Mouse (Mus musculus) hindbrain, embryonic 16.5 days (tissue): ENCODE results near the gene Mum1. TPM values are rescaled to one million over a fixed set of nuclear protein-coding genes. Genes with fewer than 3 reads are reported as not detected.

Experiments used
- ATAC-seq: fragments of 200-750 bp; cut with Nextera tagmentation; 2 replicates; pipeline ENCODE4 v1.8.0; 2017; ENCODE audit warnings: moderate TSS enrichment, moderate library complexity
- H3K27ac ChIP-seq: fragments of 300-500 bp; sonication (generic); 2 replicates; pipeline ENCODE4 v1.5.1; 2014; ENCODE audit warnings: low read depth, mild to moderate bottlenecking, control low read depth, low read length, moderate library complexity
- H3K27me3 ChIP-seq: fragments of 300-500 bp; sonication (generic); replicated peaks from 2 replicates; pipeline ENCODE4 v1.6.1; 2014; ENCODE audit warnings: low read length; ENCODE audit not compliant: control insufficient read depth, insufficient read depth
- H3K36me3 ChIP-seq: fragments of 300-500 bp; sonication (generic); 2 replicates; pipeline ENCODE4 v1.6.1; 2014; ENCODE audit warnings: mild to moderate bottlenecking, low read length, moderate library complexity, mixed read lengths; ENCODE audit not compliant: control insufficient read depth, insufficient read depth
- H3K4me1 ChIP-seq: fragments of 300-500 bp; sonication (generic); 2 replicates; pipeline ENCODE4 v1.6.1; 2014; ENCODE audit warnings: low read depth, low read length; ENCODE audit not compliant: control insufficient read depth, insufficient read depth
- H3K4me2 ChIP-seq: fragments of 300-500 bp; sonication (generic); 2 replicates; pipeline ENCODE4 v1.6.1; 2014; ENCODE audit warnings: mild to moderate bottlenecking, low read length, control low read depth, moderate library complexity
- H3K4me3 ChIP-seq: fragments of 300-500 bp; sonication (generic); 2 replicates; pipeline ENCODE4 v1.5.1; 2014; ENCODE audit warnings: mild to moderate bottlenecking, low read length, control low read depth, moderate library complexity
- H3K9ac ChIP-seq: fragments of 300-500 bp; sonication (generic); 2 replicates; pipeline ENCODE4 v1.6.1; 2014; ENCODE audit warnings: low read depth, mild to moderate bottlenecking, control low read depth, low read length, moderate library complexity
- H3K9me3 ChIP-seq: fragments of 300-500 bp; sonication (generic); 2 replicates; pipeline ENCODE4 v1.6.1; 2014; ENCODE audit warnings: mild to moderate bottlenecking, low read length, moderate library complexity; ENCODE audit not compliant: control insufficient read depth
- WGBS: fragments of 180-500 bp; shearing (Covaris S2); extraction: QIAGEN DNeasy Blood & Tissue Kit; methylation state at CpG from one replicate; pipeline ENCODE4 v1.1.7; 2014; 5-methylcytosine and 5-hydroxymethylcytosine counted together
- polyA plus RNA-seq: library from polyadenylated mRNA; unstranded; fragments of >200 nt; fragmentation: Nextera tagmentation; extraction: Ambion mirVana; gene quantifications from 2 replicates; pipeline ENCODE4 v1.2.1, GENCODE M21; 2015

The Mum1 gene
- polyA plus RNA-seq, 1 experiment from 2014 or later: 38.0 TPM

GRCm38 (mm10) chr10:80271870-80272585, 45.8 kb downstream of the Mum1 start:
- Histone ChIP-seq H3K36me3 (peaks cover 4% of the 10 kb centered on the region), H3K27ac (no peak overlapping the region), H3K4me2 (no peak overlapping the region), H3K27me3 (no peaks in the 10 kb centered on the region), H3K4me1 (peaks cover 39% of the 10 kb centered on the region), H3K4me3 (no peak overlapping the region), H3K9ac (no peak overlapping the region; the same call in 1 of the 2 replicates), H3K9me3 (no peaks in the 10 kb centered on the region)
- WGBS: 91% methylated on average over 8 of the region's 8 CpGs
- no peak for ATAC-seq

- Histone ChIP-seq H3K4me3 (no peak overlapping the region), H3K36me3 (peaks cover 22% of the 10 kb centered on the region), H3K9me3 (no peaks in the 10 kb centered on the region), H3K4me1 (peaks cover 23% of the 10 kb centered on the region), H3K27ac (no peak overlapping the region), H3K27me3 (no peaks in the 10 kb centered on the region), H3K4me2 (no peak overlapping the region), H3K9ac (no peak overlapping the region)
- WGBS: 85% methylated on average over 3 of the region's 3 CpGs
- ATAC-seq: no peak
These were observed 47.6 kb downstream of the Mum1 start for GRCm38 (mm10) chr10:80273847-80274246.

GRCm38 (mm10) chr10:80276238-80276637, 50.0 kb downstream of the Mum1 start:
- peaks cover 34% of the 10 kb centered on the region for H3K36me3 ChIP-seq
- no peak overlapping the region for H3K4me2 ChIP-seq
- 85% methylated on average over 4 of the region's 5 CpGs for WGBS
- peaks cover 7% of the 10 kb centered on the region; the same call in 1 of the 2 replicates for H3K4me1 ChIP-seq
- no peaks in the 10 kb centered on the region for H3K27me3 ChIP-seq
- H3K9me3 ChIP-seq: no peaks in the 10 kb centered on the region
- no peak for ATAC-seq
- H3K9ac ChIP-seq: no peak overlapping the region
- H3K27ac ChIP-seq: no peak overlapping the region
- no peak overlapping the region for H3K4me3 ChIP-seq

- Histone ChIP-seq H3K27me3 (no peaks in the 10 kb centered on the region), H3K9ac (no peak overlapping the region), H3K27ac (no peak overlapping the region), H3K36me3 (peaks cover 35% of the 10 kb centered on the region), H3K4me2 (no peak overlapping the region), H3K4me1 (no peaks in the 10 kb centered on the region; the same call in 1 of the 2 replicates), H3K9me3 (no peaks in the 10 kb centered on the region), H3K4me3 (no peak overlapping the region)
- ATAC-seq: no peak
- 94% methylated on average over 9 of the region's 9 CpGs for WGBS
These were observed 52.2 kb downstream of the Mum1 start for GRCm38 (mm10) chr10:80278390-80278789.

- H3K9me3 ChIP-seq: no peaks in the 10 kb centered on the region
- H3K4me3 ChIP-seq: no peak overlapping the region
- no peak overlapping the region for H3K9ac ChIP-seq
- H3K4me1 ChIP-seq: no peaks in the 10 kb centered on the region; the same call in 1 of the 2 replicates
- no peaks in the 10 kb centered on the region for H3K27me3 ChIP-seq
- no peak for ATAC-seq
- WGBS: 92% methylated on average over 12 of the region's 12 CpGs
- no peak overlapping the region for H3K4me2 ChIP-seq
- peaks cover 41% of the 10 kb centered on the region for H3K36me3 ChIP-seq
- no peak overlapping the region for H3K27ac ChIP-seq
These were observed 53.0 kb downstream of the Mum1 start for GRCm38 (mm10) chr10:80279273-80279672.

GRCm38 (mm10) chr10:80281304-80281703, 55.1 kb downstream of the Mum1 start:
- H3K4me1 ChIP-seq: no peaks in the 10 kb centered on the region; the same call in 1 of the 2 replicates
- H3K9ac ChIP-seq: no peak overlapping the region
- H3K27ac ChIP-seq: no peak overlapping the region
- peaks cover 50% of the 10 kb centered on the region for H3K36me3 ChIP-seq
- no peak overlapping the region for H3K4me2 ChIP-seq
- no peaks in the 10 kb centered on the region for H3K9me3 ChIP-seq
- 81% methylated on average over 7 of the region's 7 CpGs for WGBS
- no peak for ATAC-seq
- H3K4me3 ChIP-seq: no peak overlapping the region
- no peaks in the 10 kb centered on the region for H3K27me3 ChIP-seq

- Histone ChIP-seq H3K27me3 (no peaks in the 10 kb centered on the region), H3K4me3 (no peak overlapping the region), H3K9me3 (no peaks in the 10 kb centered on the region), H3K36me3 (peaks cover 54% of the 10 kb centered on the region), H3K27ac (no peak overlapping the region), H3K4me2 (no peak overlapping the region), H3K9ac (no peak overlapping the region), H3K4me1 (no peaks in the 10 kb centered on the region; the same call in 1 of the 2 replicates)
- no peak for ATAC-seq
- WGBS: 57% methylated on average over 8 of the region's 8 CpGs
These were observed 55.7 kb downstream of the Mum1 start for GRCm38 (mm10) chr10:80281921-80282371.

GRCm38 (mm10) chr10:80282481-80283441, 56.5 kb downstream of the Mum1 start:
- peaks cover 52% of the 10 kb centered on the region for H3K36me3 ChIP-seq
- H3K4me2 ChIP-seq: no peak overlapping the region
- no peaks in the 10 kb centered on the region; the same call in 1 of the 2 replicates for H3K4me1 ChIP-seq
- no peak overlapping the region for H3K27ac ChIP-seq
- no peaks in the 10 kb centered on the region for H3K27me3 ChIP-seq
- H3K4me3 ChIP-seq: no peak overlapping the region
- H3K9ac ChIP-seq: no peak overlapping the region
- WGBS: 90% methylated on average over 20 of the region's 20 CpGs
- no peaks in the 10 kb centered on the region for H3K9me3 ChIP-seq
- ATAC-seq: no peak
